20 mouse cellular contexts compared by ENCODE assay signal in genomic region chr12:79455848-79456164, GRCm38 (mm10).
A peak's percentile ranks its signal among the peaks of the same experiment; 100 is the strongest.
DNase-seq lines count a peak whose midpoint lies in the region; ATAC-seq and TF ChIP-seq lines count a peak whose summit lies in the region.
"Had no signal": no experiment of that assay in that cellular context is flagged by ENCODE, and none has a peak within 500 bp of the region (broad histone marks: within the 10 kb centered on the region; RNA-seq: fewer than 3 reads in every experiment).

No protein-coding gene starts in this region.

- no peak overlapping the region for H3K9ac ChIP-seq in kidney, embryonic 15.5 days
- H3K9ac ChIP-seq in forebrain, embryonic 14.5 days (ENCODE audit: low read length) = no peak overlapping the region
- H3K9ac ChIP-seq: liver, postnatal 0 days had no signal

- no peak for TF ChIP-seq POLR2A in brain, embryonic 14.5 days (IDR thresholded peaks at IDR 0.05; ENCODE audit: borderline replicate concordance, extremely low read depth, insufficient read depth, insufficient read length, poor library complexity, severe bottlenecking)

- no peak for TF ChIP-seq CTCF in brain, embryonic 14.5 days (IDR thresholded peaks at IDR 0.05; ENCODE audit: borderline replicate concordance, extremely low read depth, insufficient read depth, insufficient read length)
- no peak for TF ChIP-seq CTCF in layer of hippocampus, adult 2 months (conservative IDR thresholded peaks at IDR 0.05)

- H3K4me3 ChIP-seq in kidney, embryonic 15.5 days (replicated peaks) = no peak overlapping the region
- H3K4me3 ChIP-seq in embryonic facial prominence, embryonic 10.5 days = no peak overlapping the region
- H3K4me3 ChIP-seq in forebrain, embryonic 14.5 days (ENCODE audit: low read depth, low read length) = no peak overlapping the region
- H3K4me3 ChIP-seq in layer of hippocampus, adult 2 months = no peak overlapping the region
- H3K4me3 ChIP-seq: erythroblast, embryonic 14.5 days had no signal

- peak overlapping the region; percentile 87 for H3K27ac ChIP-seq in kidney, embryonic 15.5 days
- peak overlapping the region; percentile 55 for H3K27ac ChIP-seq in embryonic facial prominence, embryonic 10.5 days (replicated peaks)
- H3K27ac ChIP-seq in forebrain, embryonic 14.5 days (ENCODE audit: low read depth, low read length) = peak overlapping the region; percentile 10; the same call in 1 of the 2 replicates
- H3K27ac ChIP-seq in layer of hippocampus, adult 2 months = no peak overlapping the region

- H3K9me3 ChIP-seq in kidney, embryonic 15.5 days (replicated peaks) = no peaks in the 10 kb centered on the region
- no peaks in the 10 kb centered on the region for H3K9me3 ChIP-seq in embryonic facial prominence, embryonic 10.5 days
- H3K9me3 ChIP-seq in forebrain, embryonic 14.5 days (replicated peaks; ENCODE audit: control insufficient read depth, low read length) = no peaks in the 10 kb centered on the region

- peaks cover 18% of the 10 kb centered on the region for H3K4me1 ChIP-seq in kidney, embryonic 15.5 days
- H3K4me1 ChIP-seq in embryonic facial prominence, embryonic 10.5 days = peaks cover 21% of the 10 kb centered on the region
- peaks cover 6% of the 10 kb centered on the region for H3K4me1 ChIP-seq in forebrain, embryonic 14.5 days (ENCODE audit: control insufficient read depth, insufficient read depth, low read length)

- H3K4me2 ChIP-seq in kidney, embryonic 15.5 days = no peak overlapping the region
- H3K4me2 ChIP-seq in forebrain, embryonic 14.5 days (ENCODE audit: low read length) = 0 out of 2 replicates have a peak overlapping the region, but pooled peaks have one; percentile 8
- H3K4me2 ChIP-seq: heart, embryonic 11.5 days; midbrain, embryonic 11.5 days had no signal

- no peaks in the 10 kb centered on the region for H3K36me3 ChIP-seq in kidney, embryonic 15.5 days
- no peaks in the 10 kb centered on the region for H3K36me3 ChIP-seq in embryonic facial prominence, embryonic 10.5 days (replicated peaks)
- H3K36me3 ChIP-seq in forebrain, embryonic 14.5 days (ENCODE audit: control insufficient read depth, insufficient read depth, low read length) = no peaks in the 10 kb centered on the region

- 27% methylated on average over 3 of the region's 3 CpGs for WGBS in kidney, embryonic 15.5 days
- 60% methylated on average over 3 of the region's 3 CpGs for WGBS in embryonic facial prominence, embryonic 10.5 days
- 12% methylated on average over 3 of the region's 3 CpGs for WGBS in forebrain, embryonic 14.5 days

- no peaks in the 10 kb centered on the region for H3K27me3 ChIP-seq in kidney, embryonic 15.5 days
- H3K27me3 ChIP-seq in embryonic facial prominence, embryonic 10.5 days (replicated peaks; ENCODE audit: low read depth, poor library complexity, severe bottlenecking) = no peaks in the 10 kb centered on the region
- no peaks in the 10 kb centered on the region for H3K27me3 ChIP-seq in forebrain, embryonic 14.5 days (replicated peaks; ENCODE audit: control insufficient read depth, insufficient read depth, low read length)

- DNase-seq in kidney, postnatal 10 days = no peak
- peak; percentile 85 for DNase-seq in brain, embryonic 14.5 days (ENCODE audit: low read depth)
- no peak for DNase-seq in embryonic facial prominence, embryonic 10.5 days (ENCODE audit: low spot score)
- peak; percentile 64 for DNase-seq in forebrain, embryonic 14.5 days (ENCODE audit: low spot score)
- DNase-seq in ovary, postnatal 10 days (ENCODE audit: low spot score) = no peak
- DNase-seq in layer of hippocampus, adult 2 months (ENCODE audit: low spot score in 2 of 2) = no peak
- DNase-seq in urinary bladder, postnatal 36 days (ENCODE audit: low spot score in 2 of 2) = no peak
- DNase-seq: adrenal gland, postnatal 36 days; cerebellum, adult 8-10 months; gastrocnemius, postnatal 36 days; heart, postnatal 4 days; kidney, postnatal 36 days; layer of hippocampus, postnatal 36 days; liver, postnatal 0 days; lung, postnatal 36 days; thymus, adult 18-20 months had no signal

- peak; percentile 71 for ATAC-seq in kidney, embryonic 15.5 days (replicated peaks; ENCODE audit: low FRiP score)
- ATAC-seq in forebrain, embryonic 14.5 days = peak; percentile 60
- ATAC-seq: liver, postnatal 0 days had no signal

Comparison
In these comparisons a context has a peak if more than half of its experiments do, and no peak if none do; other contexts are left out.
1. DNase-seq: peak in brain, embryonic 14.5 days (single experiment) and forebrain, embryonic 14.5 days (single experiment); none in kidney, postnatal 10 days (single experiment), embryonic facial prominence, embryonic 10.5 days (single experiment), ovary, postnatal 10 days (single experiment), layer of hippocampus, adult 2 months (0 of 2) and urinary bladder, postnatal 36 days (0 of 2).